Mouse (Mus musculus) bone marrow macrophage, adult 2 months (primary cell): ENCODE data around the gene Ccdc142. TPM values are rescaled to one million over a fixed set of nuclear protein-coding genes. Genes with fewer than 3 reads are reported as not detected.

ENCODE experiments used
- H3K27ac ChIP-seq: 2 replicates; pipeline ENCODE4 v1.5.1; 2012; ENCODE audit warnings: low read depth, low read length; ENCODE audit not compliant: insufficient read depth
- H3K4me1 ChIP-seq: 2 replicates; pipeline ENCODE4 v1.6.1; 2012; ENCODE audit warnings: low read length; ENCODE audit not compliant: control insufficient read depth, insufficient read depth
- H3K4me3 ChIP-seq: 2 replicates; pipeline ENCODE4 v1.5.1; 2012; ENCODE audit warnings: mild to moderate bottlenecking, low read length, moderate library complexity; ENCODE audit not compliant: insufficient read depth
- CTCF ChIP-seq: IDR thresholded peaks from 2 replicates; pipeline ENCODE4 v1.5.1; 2012; ENCODE audit warnings: low read depth, mild to moderate bottlenecking, low read length, moderate library complexity
- POLR2A ChIP-seq: IDR thresholded peaks from 2 replicates; pipeline ENCODE4 v1.6.1; 2012; ENCODE audit warnings: mild to moderate bottlenecking, low read depth, low read length, borderline replicate concordance
- polyA plus RNA-seq: library from polyadenylated mRNA; stranded (reverse); fragments of >200 nt; gene quantifications from 2 replicates; pipeline ENCODE4 v1.2.4, GENCODE M21; 2012; ENCODE audit not compliant: missing spikeins, insufficient read depth, insufficient read length

The Ccdc142 gene
- polyA plus RNA-seq, 1 experiment, result 3.2 TPM

DNA sequence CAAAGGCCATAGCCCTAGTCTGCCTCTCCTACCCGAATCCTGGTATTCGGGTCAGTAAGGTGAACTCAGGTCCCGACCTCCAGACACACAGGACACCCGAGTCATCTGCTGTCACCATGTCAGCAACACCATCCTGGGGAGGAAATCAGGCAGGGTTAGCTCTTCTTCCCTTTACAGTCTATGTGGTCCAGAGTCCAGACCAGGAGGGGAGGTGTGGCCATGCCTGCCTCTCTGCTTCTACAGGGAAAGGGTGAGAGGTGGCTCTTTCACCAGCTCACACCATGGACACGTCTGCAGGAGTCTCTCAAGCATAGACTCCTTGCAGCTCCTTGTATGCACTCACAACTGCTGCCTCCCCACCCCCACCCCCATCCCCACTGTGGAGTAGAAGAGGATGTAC lies 52.1 kb downstream of the Ccdc142 start:
- Histone ChIP-seq H3K4me3 (no peak overlapping the region), H3K4me1 (no peaks in the 10 kb centered on the region)
- TF ChIP-seq POLR2A, result no peak

DNA sequence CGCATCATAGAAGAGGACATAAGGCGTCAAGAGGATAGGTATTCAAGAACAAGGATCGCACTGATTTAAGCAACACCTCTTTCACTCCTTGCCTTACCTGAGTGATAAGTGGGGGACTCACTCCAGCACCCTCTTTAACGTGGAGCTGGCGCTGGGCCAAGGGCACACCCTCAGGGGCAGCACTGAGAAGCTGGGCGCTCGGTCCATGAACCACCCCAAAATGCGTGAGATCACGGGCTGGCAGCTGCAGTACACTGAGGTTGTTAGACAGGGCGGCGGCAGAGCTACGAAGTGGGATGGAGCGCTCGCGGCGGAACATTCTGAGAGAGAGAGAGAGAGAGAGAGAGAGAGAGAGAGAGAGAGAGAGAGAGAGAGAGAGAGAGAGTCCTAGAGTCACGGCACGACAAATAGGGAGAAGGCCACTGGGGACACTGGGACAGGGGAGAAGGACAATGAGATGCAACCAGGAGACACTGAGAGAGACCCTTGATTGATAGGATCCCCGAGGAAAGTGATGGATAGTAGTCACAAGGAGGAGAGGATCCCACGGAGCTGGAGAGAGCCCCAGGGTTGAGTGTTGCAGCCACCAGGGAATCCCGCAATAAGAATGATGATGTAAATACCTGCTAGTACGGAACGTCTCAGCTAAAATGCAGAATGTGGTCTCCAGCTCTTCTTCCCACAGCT lies 54.3 kb downstream of the Ccdc142 start:
- Histone ChIP-seq H3K4me3 (peak overlapping the region; percentile 74), H3K27ac (no peak overlapping the region), H3K4me1 (no peaks in the 10 kb centered on the region)
- TF ChIP-seq CTCF (no peak), POLR2A (no peak)

More for the DNA sequence above, 52.1 kb downstream of the Ccdc142 start:
- no peak overlapping the region for H3K27ac ChIP-seq

DNA sequence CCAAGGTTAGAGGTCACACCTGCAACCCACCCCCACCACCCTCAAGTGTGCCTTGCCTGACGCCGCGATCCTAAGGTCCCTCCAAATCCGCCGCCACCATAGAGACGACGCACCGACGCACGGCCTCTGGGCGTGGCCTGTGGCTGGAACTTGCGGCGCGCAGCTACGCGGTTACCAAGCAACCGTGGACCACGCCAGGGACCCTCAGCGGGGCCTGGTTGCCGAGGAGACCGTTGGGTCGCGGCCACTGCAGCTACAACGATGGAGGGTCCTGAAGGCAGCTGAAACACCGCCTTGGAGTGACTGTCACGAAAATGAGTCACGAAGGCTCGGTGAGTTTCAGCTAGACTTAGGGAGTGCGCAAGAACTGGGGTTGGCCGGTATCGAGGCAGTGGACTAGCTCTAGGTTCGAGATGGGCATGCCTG lies 54.9 kb downstream of the Ccdc142 start, which contains the start of the genes Wdr54 and 1700003E16Rik:
TSS of gene Wdr54 (minus strand) at position 139 of the 426 bp plus-strand sequence.
TSS of gene 1700003E16Rik (plus strand) at position 146 of the 426 bp plus-strand sequence.
- no peak within 1 kb of the TSS for H3K27ac ChIP-seq
- no peak for TF ChIP-seq CTCF
- H3K4me1 ChIP-seq, result no peaks in the 10 kb centered on the region
- peak within 1 kb of the TSS; percentile 74 for H3K4me3 ChIP-seq

Other genes starting within 250 kb of the Ccdc142 start
- not detected in 2 replicates for gene Sema4f, start 161.8 kb upstream of the Ccdc142 start, polyA plus RNA-seq
- gene M1ap, start 154.7 kb upstream of the Ccdc142 start, polyA plus RNA-seq, result 2.4 and 7.0 TPM in 2 replicates
- gene Dok1, start 68.1 kb upstream of the Ccdc142 start, polyA plus RNA-seq, result 69.9 and 72.0 TPM in 2 replicates
- 18.8 and 21.2 TPM in 2 replicates for gene Loxl3, start 67.4 kb upstream of the Ccdc142 start, polyA plus RNA-seq
- gene Aup1, start 47.1 kb upstream of the Ccdc142 start, polyA plus RNA-seq, result 354 and 391 TPM in 2 replicates
- gene Htra2, start 46.3 kb upstream of the Ccdc142 start, polyA plus RNA-seq, result 90.8 and 108 TPM in 2 replicates
- 0.83 and 1.6 TPM in 2 replicates for gene Dqx1, start 43.8 kb upstream of the Ccdc142 start, polyA plus RNA-seq
- not detected in 2 replicates for gene Tlx2, start 31.3 kb upstream of the Ccdc142 start, polyA plus RNA-seq
- 31.0 and 37.0 TPM in 2 replicates for gene Pcgf1, start 23.7 kb upstream of the Ccdc142 start, polyA plus RNA-seq
- gene Lbx2, start 15.2 kb upstream of the Ccdc142 start, polyA plus RNA-seq, result 0.78 TPM in 1 of 2 replicates, not detected in the other
- 5.5 and 6.1 TPM in 2 replicates for gene Gm42688, start within 50 bp of the Ccdc142 start, polyA plus RNA-seq
- gene Mrpl53, start 7.4 kb downstream of the Ccdc142 start, polyA plus RNA-seq, result 26.5 and 26.9 TPM in 2 replicates
- gene Mogs, start 13.9 kb downstream of the Ccdc142 start, polyA plus RNA-seq, result 16.1 and 17.1 TPM in 2 replicates
- gene Wbp1, start 20.0 kb downstream of the Ccdc142 start, polyA plus RNA-seq, result 20.3 and 27.1 TPM in 2 replicates
- gene Ino80b, start 23.8 kb downstream of the Ccdc142 start, polyA plus RNA-seq, result 25.1 and 26.8 TPM in 2 replicates
- 1.4 and 1.8 TPM in 2 replicates for gene Rtkn, start 33.9 kb downstream of the Ccdc142 start, polyA plus RNA-seq
- 1.5 and 3.5 TPM in 2 replicates for gene Wdr54, start 54.8 kb downstream of the Ccdc142 start, polyA plus RNA-seq
- not detected in 2 replicates for gene 1700003E16Rik, start 54.8 kb downstream of the Ccdc142 start, polyA plus RNA-seq
- 87.2 and 98.2 TPM in 2 replicates for gene Dctn1, start 64.3 kb downstream of the Ccdc142 start, polyA plus RNA-seq
- 0.55 TPM in 1 of 2 replicates, not detected in the other for gene Slc4a5, start 118.2 kb downstream of the Ccdc142 start, polyA plus RNA-seq
- gene Mthfd2, start 224.3 kb downstream of the Ccdc142 start, polyA plus RNA-seq, result 21.1 and 28.1 TPM in 2 replicates
- gene Mob1a, start 224.4 kb downstream of the Ccdc142 start, polyA plus RNA-seq, result 166 and 182 TPM in 2 replicates
- gene Bola3, start 247.5 kb downstream of the Ccdc142 start, polyA plus RNA-seq, result 24.8 and 35.7 TPM in 2 replicates